Mouse (Mus musculus) brain, embryonic 14.5 days (tissue): ENCODE data around the gene Slc25a21.

ENCODE experiments used
- CTCF ChIP-seq: fragments of 200-500 bp; IDR thresholded peaks from 2 replicates; pipeline ENCODE4 v1.5.1; 2012; ENCODE audit warnings: inconsistent platforms, mild to moderate bottlenecking, moderate library complexity, borderline replicate concordance; ENCODE audit not compliant: insufficient read depth, insufficient read length; ENCODE audit errors: extremely low read depth
- POLR2A ChIP-seq: fragments of 200-500 bp; IDR thresholded peaks from 2 replicates; pipeline ENCODE4 v1.6.1; 2012; ENCODE audit warnings: mild to moderate bottlenecking, inconsistent platforms, borderline replicate concordance; ENCODE audit not compliant: poor library complexity, insufficient read depth, insufficient read length, severe bottlenecking; ENCODE audit errors: extremely low read depth

- TF ChIP-seq CTCF, result no peak
- TF ChIP-seq POLR2A, result no peak
Measured at GRCm38 (mm10) chr12:57186126-57186525, 11.1 kb downstream of the Slc25a21 start.
